Mouse (Mus musculus) C2C12 (cell line): ENCODE measurements at regions not wholly inside any gene's neighbourhood (a gene's known extent, or its start where the extent isn't known, plus 50 kb on each side); places are given as distances from the start of the nearest gene placed in this dataset.

Experiments
- CTCF ChIP-seq: IDR thresholded peaks from one replicate; pipeline ENCODE4 v1.5.1; 2011; ENCODE audit not compliant: control insufficient read depth, insufficient read depth, insufficient read length
- USF1 ChIP-seq: IDR thresholded peaks from one replicate; pipeline ENCODE4 v1.6.1; 2011; ENCODE audit warnings: low read depth, mild to moderate bottlenecking, control low read depth, moderate library complexity

- TF ChIP-seq USF1 (no peak), CTCF (no peak)
Observed at GRCm38 (mm10) chr9:92731396-92731795, 189.4 kb downstream of the Plod2 start.
